Mouse (Mus musculus) yolk sac, embryonic 10.5 days (tissue): ENCODE data around the gene Olfr846.

ENCODE experiments used
- DNase-seq: peaks from one replicate; pipeline ENCODE4 v3.0.0-alpha.2; 2017; ENCODE audit warnings: low spot score

The Olfr846 gene

DNA sequence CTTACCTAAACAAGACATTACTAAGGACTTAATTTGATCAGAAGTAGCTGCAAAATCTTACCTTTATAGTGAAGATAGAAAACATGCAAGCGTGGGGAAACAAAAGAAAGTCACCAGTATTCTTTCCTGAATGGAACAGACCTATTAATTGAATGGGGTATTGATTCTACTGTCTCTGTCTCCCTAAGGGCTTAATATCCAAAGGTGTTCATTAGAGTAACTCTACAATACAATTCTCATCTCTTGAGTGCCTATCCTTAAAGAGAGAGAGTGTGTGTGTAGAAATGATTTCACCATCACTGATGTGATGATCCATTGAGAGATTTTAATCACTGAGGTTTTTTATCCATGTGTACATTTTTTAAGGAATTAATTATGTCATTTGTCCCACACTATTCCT lies at the start of gene Olfr846:
Olfr846 (minus strand) TSS at position 101 of the 400 bp plus-strand sequence.
- no peak for DNase-seq

DNA sequence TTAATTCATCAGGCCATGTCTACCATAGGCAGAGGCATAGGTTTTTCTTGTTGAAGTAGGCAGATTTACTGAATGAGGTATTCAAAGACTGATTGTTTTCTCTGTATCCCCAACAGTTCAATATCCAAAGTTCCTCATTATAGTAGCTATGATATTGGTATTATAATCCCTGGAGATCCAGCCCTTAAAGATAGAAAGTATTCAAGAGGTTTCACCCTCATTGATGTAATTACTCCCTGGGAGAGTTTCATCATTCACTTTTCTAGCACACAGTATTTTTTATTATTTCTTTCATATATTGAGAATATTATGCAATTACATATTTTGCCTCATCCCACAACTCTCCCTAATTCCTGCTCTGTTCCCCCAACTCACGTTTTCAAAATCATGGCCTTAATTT lies 14.8 kb upstream of the Olfr846 start, which contains the start of gene Olfr847:
Olfr847 (minus strand) TSS at position 101 of the 400 bp plus-strand sequence.
- no peak for DNase-seq

DNA sequence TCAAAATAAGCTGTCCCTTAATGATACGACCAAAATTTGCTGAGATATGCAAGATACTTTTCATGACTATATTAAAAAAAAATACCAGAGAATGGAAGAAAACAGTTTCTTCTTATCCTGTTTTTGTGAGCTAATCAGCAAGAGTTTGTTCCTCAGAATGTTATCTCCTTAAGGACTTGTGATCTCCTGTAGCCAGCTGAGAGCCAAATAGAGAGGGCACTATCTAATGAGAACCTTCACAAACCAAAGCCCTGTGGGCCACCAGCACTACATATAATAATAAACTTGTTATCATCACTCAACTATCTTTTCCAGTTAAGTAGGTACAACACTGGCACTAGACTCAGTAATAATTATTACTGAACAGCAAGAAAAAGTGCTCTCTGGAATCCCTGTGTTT lies 27.6 kb downstream of the Olfr846 start, which contains the start of gene Olfr845:
Olfr845 (plus strand) TSS at position 301 of the 400 bp plus-strand sequence.
- DNase-seq = no peak

DNA sequence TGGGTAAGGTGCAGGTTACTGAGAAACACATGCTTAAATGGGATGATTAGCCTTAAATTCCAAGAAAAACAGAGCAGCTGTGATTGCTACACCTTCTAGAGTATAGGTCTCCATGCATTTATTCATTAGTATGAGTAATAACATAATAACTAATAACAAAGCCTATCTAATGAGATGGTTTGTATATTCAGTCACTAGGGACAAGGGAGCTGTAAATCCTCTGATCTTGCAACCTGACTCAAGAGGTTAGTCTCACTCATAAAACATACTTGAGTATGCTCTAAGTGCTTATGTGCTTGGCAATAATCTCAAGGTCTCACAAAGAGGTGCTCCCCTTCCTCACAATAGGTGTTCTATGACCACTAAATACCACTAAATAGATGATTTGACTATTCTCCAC lies 47.8 kb downstream of the Olfr846 start, which contains the start of gene Olfr844:
Olfr844 (plus strand) TSS at position 301 of the 400 bp plus-strand sequence.
- no peak for DNase-seq
